Mouse (Mus musculus) cerebellum, adult 2 months (tissue): ENCODE results near the gene Megf11. TPM values are rescaled to one million over a fixed set of nuclear protein-coding genes. Genes with fewer than 3 reads are reported as not detected.

Experiments
- DNase-seq, 2 experiments: peaks; one replicate each; pipeline ENCODE4 v3.0.0; 2021
- H3K27ac ChIP-seq: fragments of 200-500 bp; 2 replicates; pipeline ENCODE4 v1.5.1; 2012; ENCODE audit warnings: low read length, control low read depth, inconsistent platforms; ENCODE audit not compliant: insufficient read depth
- H3K27me3 ChIP-seq: fragments of 200-500 bp; 2 replicates; pipeline ENCODE4 v1.6.1; 2012; ENCODE audit warnings: inconsistent platforms, mild to moderate bottlenecking, low read length, moderate library complexity; ENCODE audit not compliant: control insufficient read depth, insufficient read depth
- H3K4me1 ChIP-seq: fragments of 200-500 bp; 2 replicates; pipeline ENCODE4 v1.6.1; 2011; ENCODE audit warnings: low read length; ENCODE audit not compliant: control insufficient read depth, insufficient read depth
- H3K4me3 ChIP-seq: fragments of 200-500 bp; replicated peaks from 2 replicates; pipeline ENCODE3; 2011; ENCODE audit warnings: mild to moderate bottlenecking, low read depth, low read length, control low read depth; ENCODE audit not compliant: insufficient read depth
- CTCF ChIP-seq: fragments of 200-500 bp; IDR thresholded peaks from 2 replicates; pipeline ENCODE4 v1.5.1; 2011; ENCODE audit warnings: low read depth, mild to moderate bottlenecking, control low read depth, low read length, moderate library complexity, borderline replicate concordance; ENCODE audit not compliant: insufficient read depth
- POLR2A ChIP-seq: fragments of 200-500 bp; IDR thresholded peaks from 2 replicates; pipeline ENCODE4 v1.6.1; 2011; ENCODE audit warnings: low read length, control low read depth, borderline replicate concordance; ENCODE audit not compliant: insufficient read depth
- WGBS: fragments of 180-500 bp; shearing (Covaris S2); methylation state at CpG from one replicate; pipeline ENCODE4 v1.1.7; 2018; 5-methylcytosine and 5-hydroxymethylcytosine counted together
- polyA plus RNA-seq: library from polyadenylated mRNA; depleted of rRNA; stranded (reverse); fragments of >200 nt; gene quantifications from 2 replicates; pipeline ENCODE4 v1.2.3, GENCODE M21; 2012

Megf11 gene
- polyA plus RNA-seq, 1 experiment: 66.9 TPM

GRCm38 (mm10) chr9:64457596-64457995, 72.2 kb downstream of the Megf11 start:
- no peak overlapping the region for H3K27ac ChIP-seq
- peaks cover 44% of the 10 kb centered on the region for H3K4me1 ChIP-seq
- no peak overlapping the region for H3K4me3 ChIP-seq
- DNase-seq: no peak
- H3K27me3 ChIP-seq: no peaks in the 10 kb centered on the region
- TF ChIP-seq POLR2A: no peak
- no peak for TF ChIP-seq CTCF
- 21% methylated on average over 7 of the region's 7 CpGs for WGBS

GRCm38 (mm10) chr9:64461568-64462308, 76.3 kb downstream of the Megf11 start:
- H3K4me3 ChIP-seq: no peak overlapping the region
- no peaks in the 10 kb centered on the region for H3K27me3 ChIP-seq
- DNase-seq: no peak
- 80% methylated on average over 16 of the region's 16 CpGs for WGBS
- no peak overlapping the region for H3K27ac ChIP-seq
- TF ChIP-seq CTCF (no peak), POLR2A (no peak)
- peaks cover 38% of the 10 kb centered on the region; the same call in 1 of the 2 replicates for H3K4me1 ChIP-seq

- H3K27me3 ChIP-seq: no peaks in the 10 kb centered on the region
- TF ChIP-seq POLR2A: no peak
- no peak for TF ChIP-seq CTCF
- no peak overlapping the region for H3K4me3 ChIP-seq
- no peak for DNase-seq
- H3K27ac ChIP-seq: no peak overlapping the region
- peaks cover 32% of the 10 kb centered on the region; the same call in 1 of the 2 replicates for H3K4me1 ChIP-seq
Observed at GRCm38 (mm10) chr9:64462870-64463269, 77.4 kb downstream of the Megf11 start.

GRCm38 (mm10) chr9:64466090-64466489, 80.7 kb downstream of the Megf11 start:
- WGBS: 59% methylated on average over 8 of the region's 8 CpGs
- Histone ChIP-seq H3K4me1 (peaks cover 28% of the 10 kb centered on the region; the same call in 1 of the 2 replicates), H3K4me3 (no peak overlapping the region), H3K27ac (no peak overlapping the region), H3K27me3 (no peaks in the 10 kb centered on the region)
- no peak for TF ChIP-seq POLR2A
- peak; percentile 46 to 57 for DNase-seq

GRCm38 (mm10) chr9:64466564-64466963, 81.1 kb downstream of the Megf11 start:
- Histone ChIP-seq H3K27me3 (no peaks in the 10 kb centered on the region), H3K4me3 (no peak overlapping the region), H3K4me1 (peaks cover 28% of the 10 kb centered on the region; the same call in 1 of the 2 replicates), H3K27ac (no peak overlapping the region)
- TF ChIP-seq POLR2A: no peak
- TF ChIP-seq CTCF: no peak
- 9% methylated on average over 4 of the region's 4 CpGs for WGBS
- peak; percentile 65 to 82 for DNase-seq

GRCm38 (mm10) chr9:64470806-64471205, 85.4 kb downstream of the Megf11 start:
- Histone ChIP-seq H3K27me3 (no peaks in the 10 kb centered on the region), H3K27ac (no peak overlapping the region), H3K4me1 (peaks cover 36% of the 10 kb centered on the region), H3K4me3 (no peak overlapping the region)
- 91% methylated on average over 1 of the region's 1 CpGs for WGBS
- no peak for TF ChIP-seq CTCF
- no peak for TF ChIP-seq POLR2A
- peak; percentile 55 to 69 for DNase-seq

GRCm38 (mm10) chr9:64471336-64471735, 85.9 kb downstream of the Megf11 start:
- TF ChIP-seq POLR2A: no peak
- TF ChIP-seq CTCF: no peak
- H3K4me3 ChIP-seq: no peak overlapping the region
- H3K27ac ChIP-seq: no peak overlapping the region
- DNase-seq: no peak
- 85% methylated on average over 3 of the region's 3 CpGs for WGBS
- no peaks in the 10 kb centered on the region for H3K27me3 ChIP-seq
- H3K4me1 ChIP-seq: peaks cover 31% of the 10 kb centered on the region

- peaks cover 31% of the 10 kb centered on the region for H3K4me1 ChIP-seq
- H3K4me3 ChIP-seq: no peak overlapping the region
- WGBS: 69% methylated on average over 2 of the region's 2 CpGs
- no peak for DNase-seq
- TF ChIP-seq POLR2A (no peak), CTCF (no peak)
- H3K27ac ChIP-seq: no peak overlapping the region
- H3K27me3 ChIP-seq: no peaks in the 10 kb centered on the region
Observed at GRCm38 (mm10) chr9:64472165-64472564, 86.7 kb downstream of the Megf11 start.
